ENCODE assay signal across 10 mouse cellular contexts in genomic region chr4:83339393-83339792, GRCm38 (mm10).
"Had no signal": no experiment of that assay in that cellular context is flagged by ENCODE, and none has a peak within 500 bp of the region (broad histone marks: within the 10 kb centered on the region; RNA-seq: fewer than 3 reads in every experiment).

No protein-coding gene starts in this region.

- H3K27ac ChIP-seq: liver, embryonic 13.5 days; stomach, postnatal 0 days had no signal

- H3K36me3 ChIP-seq: liver, embryonic 13.5 days had no signal

- DNase-seq: kidney, adult 18-20 months; kidney, adult 9 months; kidney, postnatal 14 days; kidney, postnatal 4 days; liver, embryonic 13.5 days; lung, embryonic 14.5 days; midbrain, embryonic 14.5 days; thymus, postnatal 36 days had no signal

- H3K4me3 ChIP-seq: liver, embryonic 13.5 days had no signal

- H3K4me1 ChIP-seq: liver, embryonic 13.5 days had no signal

- ATAC-seq: lung, postnatal 0 days had no signal

- H3K9ac ChIP-seq: liver, embryonic 13.5 days; lung, embryonic 14.5 days had no signal
